Mouse (Mus musculus): ENCODE measurements around the gene Dock3. TPM values are rescaled to one million over a fixed set of nuclear protein-coding genes. Genes with fewer than 3 reads are reported as not detected.
A peak's percentile ranks its signal among the peaks of the same experiment; 100 is the strongest.

The Dock3 gene
- total RNA-seq, 2 experiments from 2014 or later = not detected

DNA sequence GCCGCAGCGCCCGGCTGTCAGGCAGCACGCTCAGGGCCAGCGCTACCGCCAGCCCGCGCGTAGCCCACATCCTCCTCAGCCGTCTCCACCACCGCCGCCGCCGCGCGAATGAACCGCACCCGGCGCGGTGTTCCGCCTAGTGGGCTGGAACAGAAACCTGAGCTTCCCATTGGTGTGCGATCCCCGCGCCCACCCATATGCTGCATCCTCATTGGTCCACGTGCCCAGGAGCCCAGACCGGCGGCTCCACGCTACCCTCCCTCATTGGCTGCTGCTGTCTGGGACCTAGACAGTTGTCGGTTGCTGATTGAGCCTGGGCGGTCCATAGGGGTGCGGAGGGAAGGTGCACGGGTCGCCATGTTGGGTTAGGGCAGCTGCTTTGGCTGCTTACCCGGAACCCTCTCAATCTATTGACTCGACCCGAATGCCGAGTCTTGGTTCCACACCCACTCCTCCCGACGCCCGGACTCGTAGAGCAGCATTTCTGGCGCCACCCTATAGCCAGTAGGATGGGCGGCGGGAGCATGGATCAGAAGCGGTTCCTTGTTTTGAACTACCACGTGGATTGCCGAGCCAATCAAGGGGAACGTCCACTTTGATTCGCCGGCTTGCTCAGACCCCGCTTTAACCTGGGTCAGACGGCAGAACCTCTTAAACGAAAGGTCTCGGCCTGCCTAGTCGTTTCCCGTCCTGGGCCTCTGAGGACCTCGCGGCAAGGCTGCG, 339.7 kb downstream of the Dock3 start, which contains the start of gene Manf:
Manf (minus strand) TSS at position 151 of the 723 bp plus-strand sequence.
- ATAC-seq (ENCODE audit: poor library complexity, severe bottlenecking) = peak; percentile 82

DNA sequence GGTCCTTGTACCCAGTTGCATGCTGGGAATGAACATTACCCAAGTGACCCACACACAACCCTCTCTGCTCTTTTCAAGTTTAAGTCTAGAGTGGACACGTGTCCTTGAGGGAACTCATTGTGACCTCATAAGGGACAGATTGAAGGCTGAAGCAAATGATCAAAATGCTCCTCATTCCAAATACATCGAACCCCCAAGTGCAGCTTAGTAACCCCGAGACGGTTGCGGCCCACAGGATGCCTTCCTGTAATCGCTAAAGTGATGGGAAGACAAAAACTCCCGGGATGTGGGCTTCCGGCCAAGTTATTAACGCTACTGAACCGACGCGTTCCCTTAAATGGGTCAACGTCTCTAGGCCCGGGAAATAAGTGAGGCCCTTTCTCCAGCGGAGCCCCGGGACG, 340.4 kb downstream of the Dock3 start:
- ATAC-seq (ENCODE audit: poor library complexity, severe bottlenecking) = no peak

DNA sequence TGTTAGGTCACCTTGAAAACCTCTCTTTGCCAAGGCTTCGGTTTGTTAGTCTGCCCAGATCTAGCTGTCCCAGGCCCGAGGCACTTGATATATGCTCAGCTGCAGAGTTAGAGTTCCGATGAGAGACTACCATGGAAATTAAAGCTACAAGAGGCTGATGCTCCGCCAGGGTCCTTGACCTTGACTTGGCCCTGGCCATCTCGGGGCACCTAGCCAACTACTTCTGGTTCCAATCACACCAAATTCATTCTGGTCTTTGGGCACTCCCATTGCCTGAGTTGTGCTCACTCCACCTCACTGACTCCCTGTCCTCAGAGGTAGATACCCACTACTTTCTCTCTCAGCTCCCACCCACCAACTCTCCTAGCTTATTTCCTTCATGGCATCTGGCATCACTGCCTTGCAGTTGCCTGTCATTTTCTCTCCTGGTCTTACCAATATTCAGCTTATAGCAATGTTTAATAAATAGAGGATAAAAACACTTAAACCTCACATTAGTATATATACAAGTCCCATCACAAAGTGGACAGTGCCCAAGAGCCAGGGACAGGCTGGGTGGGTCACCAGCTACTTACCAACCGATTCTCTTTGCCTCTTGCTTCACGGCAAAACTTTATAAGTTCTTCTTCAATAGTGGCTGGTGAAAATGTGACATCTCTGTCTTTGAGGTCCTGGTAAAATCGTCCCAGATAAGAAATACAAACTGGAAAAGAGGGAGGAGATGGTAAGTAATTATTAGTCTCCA, 341.0 kb downstream of the Dock3 start:
- ATAC-seq (ENCODE audit: poor library complexity, severe bottlenecking) = no peak

DNA sequence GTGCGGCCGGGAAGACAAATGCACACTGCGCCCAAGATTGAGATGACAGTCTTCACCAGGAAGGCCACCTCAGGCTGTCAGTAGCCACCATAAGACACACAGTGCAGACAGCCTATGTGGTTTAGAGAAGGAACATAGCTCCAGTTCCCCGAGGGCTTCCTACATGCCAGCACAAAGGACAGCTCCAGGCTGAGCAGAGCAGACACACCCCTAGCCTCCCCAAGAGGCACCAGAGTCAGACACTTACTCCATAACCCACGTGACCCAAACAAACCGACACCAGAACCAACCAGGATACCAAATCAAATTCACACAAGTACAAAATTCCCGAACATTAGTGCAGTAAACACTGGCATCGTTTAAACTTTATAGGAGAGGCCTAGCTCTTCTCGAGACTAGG, 342.4 kb downstream of the Dock3 start:
- ATAC-seq (ENCODE audit: poor library complexity, severe bottlenecking) = no peak

DNA sequence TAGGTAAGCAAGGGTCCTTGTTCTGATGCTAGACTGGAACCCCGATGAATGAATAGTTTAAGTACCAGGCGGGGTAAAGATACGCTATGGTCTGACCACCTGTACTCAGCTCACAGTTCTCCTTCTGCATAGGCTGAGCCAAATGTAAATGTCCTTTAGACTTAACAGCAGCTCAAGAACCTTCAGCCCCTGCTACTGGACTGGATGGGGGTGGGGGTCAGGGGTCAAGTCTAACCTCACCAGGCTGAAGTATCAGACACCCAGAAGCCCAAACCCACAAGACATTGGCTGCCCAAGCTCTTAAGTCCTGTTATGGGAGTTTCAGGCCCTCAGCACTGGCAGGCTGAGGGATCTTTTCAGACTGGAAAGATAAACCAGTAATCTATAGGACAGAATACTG, 343.4 kb downstream of the Dock3 start:
- ATAC-seq (ENCODE audit: poor library complexity, severe bottlenecking) = no peak

DNA sequence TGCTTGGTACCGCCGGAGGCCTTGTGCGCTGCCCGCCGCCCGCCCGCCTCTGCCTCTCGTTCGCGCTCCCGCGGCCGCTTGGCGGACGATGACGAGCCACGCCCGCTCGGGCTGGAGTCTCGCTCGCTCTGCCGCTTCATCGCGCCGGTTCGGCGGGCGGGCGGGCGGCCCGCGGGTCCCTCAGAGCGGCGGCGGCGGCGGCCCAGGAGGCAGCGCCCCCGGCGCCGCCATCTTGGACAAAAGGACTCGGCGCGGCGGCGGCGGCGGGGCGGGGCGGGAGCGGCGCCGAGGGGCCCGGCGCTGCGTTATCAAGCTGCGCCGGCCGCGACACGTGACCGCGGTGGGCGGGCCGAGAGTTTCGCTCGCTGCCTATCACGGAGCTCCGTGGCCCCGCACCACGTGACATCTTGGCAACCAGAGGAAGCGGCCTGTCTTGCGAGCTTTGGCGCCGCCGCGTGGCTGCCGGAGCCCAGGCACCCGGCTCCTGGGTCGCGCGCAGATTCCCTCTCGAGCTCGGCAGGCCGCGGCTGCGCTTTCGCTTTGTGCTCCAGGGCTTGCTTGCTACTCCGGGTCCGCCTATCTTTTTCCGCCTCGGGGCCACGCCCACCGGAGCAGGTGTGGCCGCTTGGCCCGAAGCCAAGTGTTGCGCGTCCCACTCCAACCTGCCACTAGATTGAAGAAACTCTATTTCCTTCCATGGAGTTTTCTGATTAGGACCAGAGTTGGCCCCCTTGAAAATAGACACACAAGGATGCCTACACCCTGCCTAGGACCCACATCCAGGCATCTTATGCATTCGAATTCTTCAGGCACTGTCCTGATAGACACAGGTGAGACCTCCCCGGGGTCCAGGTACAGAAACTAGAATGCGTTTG, 344.6 kb downstream of the Dock3 start, which contains the start of gene Rbm15b:
Rbm15b (minus strand) TSS at position 601 of the 875 bp plus-strand sequence.
- ATAC-seq (ENCODE audit: poor library complexity, severe bottlenecking) = peak; percentile 66

DNA sequence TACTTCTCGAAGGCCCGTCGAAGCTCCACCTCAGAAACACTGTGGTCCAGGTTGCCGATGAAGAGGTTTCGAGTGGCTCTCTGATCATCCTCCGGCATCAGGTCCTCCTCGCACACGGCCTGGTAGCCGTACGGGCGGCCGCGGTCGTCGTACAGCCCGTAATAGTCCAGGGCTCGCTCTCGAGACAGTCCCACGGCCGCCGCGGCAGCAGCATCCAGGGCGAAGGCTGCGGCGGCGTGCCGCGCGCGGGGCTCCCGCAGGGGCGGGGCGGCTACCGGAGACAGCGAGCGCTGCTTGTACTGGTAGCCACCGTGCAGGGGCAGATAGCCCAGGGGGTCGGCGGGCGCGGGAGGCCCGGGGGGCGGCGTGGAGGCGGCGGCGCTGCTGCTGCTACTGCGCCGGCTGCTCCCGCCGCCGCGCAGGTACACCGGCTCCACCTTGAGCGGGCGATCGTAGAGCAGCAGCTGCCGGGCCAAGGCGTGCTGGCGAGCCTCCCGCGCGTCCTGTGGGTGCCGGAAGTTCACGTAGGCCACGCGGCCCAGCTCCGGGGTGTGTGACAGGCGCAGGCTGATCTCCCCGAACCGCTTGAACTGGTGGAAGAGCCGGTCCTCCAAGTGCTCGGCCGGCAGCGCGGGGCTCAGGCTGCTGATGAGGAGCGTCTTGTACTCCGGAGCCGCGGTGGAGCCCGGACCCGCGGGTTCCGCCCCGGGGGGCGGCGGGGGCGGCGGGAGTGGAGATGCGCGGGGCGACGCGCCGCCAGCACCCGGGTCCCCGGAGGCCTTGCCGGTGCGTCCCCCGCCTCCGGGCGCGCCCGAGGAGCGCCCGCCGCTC, 345.6 kb downstream of the Dock3 start:
- peak; percentile 33 for ATAC-seq (ENCODE audit: poor library complexity, severe bottlenecking)

DNA sequence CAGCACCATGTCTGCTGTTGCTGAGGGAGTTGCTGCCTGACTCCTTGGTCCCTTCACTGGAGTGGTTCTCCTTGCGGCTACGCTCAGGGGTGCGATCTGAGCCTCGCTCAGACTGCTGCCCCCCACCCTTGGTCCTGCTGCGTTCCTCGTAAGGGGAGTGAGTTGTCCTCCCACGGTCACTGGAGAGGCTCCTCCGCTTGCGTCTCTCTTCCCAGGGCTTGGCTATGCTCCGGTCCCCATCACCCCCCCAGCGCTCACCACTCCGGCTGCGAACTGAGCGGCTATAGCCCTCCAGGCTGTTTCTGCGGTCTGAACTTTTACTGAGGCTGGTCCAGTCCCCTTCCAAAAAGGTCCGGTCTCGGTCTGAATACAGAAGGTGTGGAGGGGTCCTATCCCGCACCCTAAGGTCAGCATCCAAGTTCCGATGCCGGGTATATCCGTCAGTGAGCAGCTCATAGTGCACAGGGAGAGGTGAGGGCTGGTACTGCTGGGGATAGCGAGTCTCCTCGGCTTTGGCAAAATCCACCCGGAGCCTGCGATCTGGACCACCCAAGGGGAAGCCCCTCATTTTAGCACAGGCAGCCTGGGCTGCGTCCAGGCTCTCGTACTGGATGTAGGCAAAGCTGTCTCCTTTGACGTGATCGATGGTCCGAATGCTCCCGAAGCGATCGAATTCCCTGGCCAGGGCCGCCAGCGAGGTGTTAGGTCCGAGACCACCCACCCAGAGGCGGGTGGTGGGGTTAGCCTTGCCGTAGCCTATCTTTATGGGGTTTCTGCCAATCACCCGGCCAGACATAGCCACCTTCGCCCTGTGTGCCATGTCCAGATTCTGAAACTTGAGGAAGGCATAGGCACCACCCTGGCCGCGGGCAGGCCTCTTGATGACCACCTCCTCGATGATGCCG, 346.5 kb downstream of the Dock3 start:
- no peak for ATAC-seq (ENCODE audit: poor library complexity, severe bottlenecking)

DNA sequence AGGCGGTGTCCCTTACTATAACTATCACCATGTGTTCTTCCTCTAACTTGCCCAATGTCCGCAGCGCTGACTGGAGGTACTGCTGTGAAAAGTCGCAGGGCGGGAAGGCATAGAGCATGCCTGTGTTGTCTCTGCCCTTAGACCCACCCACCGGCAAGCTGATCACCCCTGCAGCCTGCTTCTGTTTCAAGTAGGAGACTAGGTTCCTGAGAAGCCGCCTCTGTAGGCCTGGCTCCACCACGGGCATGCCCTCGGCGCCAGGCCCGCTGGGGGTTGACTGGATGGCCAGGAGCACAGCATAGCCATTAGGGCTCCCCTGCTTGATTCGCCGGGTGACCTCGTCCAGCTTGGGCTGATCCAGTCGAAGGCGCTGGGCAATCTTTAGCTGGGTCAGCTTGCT, 347.4 kb downstream of the Dock3 start:
- ATAC-seq (ENCODE audit: poor library complexity, severe bottlenecking) = no peak

DNA sequence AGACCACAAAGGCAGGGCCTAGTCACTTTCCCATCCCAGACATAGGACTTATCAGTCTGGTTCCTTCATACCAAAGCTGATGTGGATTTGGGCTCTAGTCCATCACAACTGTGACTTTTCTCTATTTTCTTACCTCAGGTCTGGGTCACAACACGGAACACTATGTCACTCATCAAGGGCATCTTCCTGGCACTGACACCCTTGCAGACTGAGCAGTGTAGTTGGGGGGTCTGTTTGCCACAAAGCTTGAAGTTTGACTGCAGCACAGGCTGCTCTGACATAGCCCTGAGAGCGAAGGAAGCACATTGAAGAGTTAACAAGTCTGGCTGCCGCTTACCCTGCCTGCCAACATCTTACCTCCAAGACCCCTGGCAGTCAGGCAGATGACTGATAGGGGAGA, 348.6 kb downstream of the Dock3 start:
- no peak for ATAC-seq (ENCODE audit: poor library complexity, severe bottlenecking)

DNA sequence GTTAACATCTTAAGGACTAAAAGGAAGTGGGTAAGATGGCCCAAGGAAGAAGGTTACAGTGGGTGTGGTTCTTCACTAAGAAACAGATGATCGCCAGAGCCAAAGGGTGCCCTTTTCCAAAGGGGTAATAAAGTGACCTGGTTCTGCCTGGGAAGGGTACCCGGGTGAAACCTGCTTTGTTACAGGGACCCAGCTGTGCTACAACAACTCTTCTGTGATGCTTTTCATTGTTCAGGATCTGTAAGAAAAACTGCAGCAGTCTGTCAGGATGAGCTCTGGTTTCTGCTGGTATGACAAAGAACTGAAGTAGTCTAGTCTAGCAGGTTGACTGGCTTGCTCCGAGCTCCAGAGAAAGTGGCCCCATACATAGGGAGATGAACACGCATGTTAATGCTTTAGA, 349.5 kb downstream of the Dock3 start:
- ATAC-seq (ENCODE audit: poor library complexity, severe bottlenecking) = peak; percentile 41

DNA sequence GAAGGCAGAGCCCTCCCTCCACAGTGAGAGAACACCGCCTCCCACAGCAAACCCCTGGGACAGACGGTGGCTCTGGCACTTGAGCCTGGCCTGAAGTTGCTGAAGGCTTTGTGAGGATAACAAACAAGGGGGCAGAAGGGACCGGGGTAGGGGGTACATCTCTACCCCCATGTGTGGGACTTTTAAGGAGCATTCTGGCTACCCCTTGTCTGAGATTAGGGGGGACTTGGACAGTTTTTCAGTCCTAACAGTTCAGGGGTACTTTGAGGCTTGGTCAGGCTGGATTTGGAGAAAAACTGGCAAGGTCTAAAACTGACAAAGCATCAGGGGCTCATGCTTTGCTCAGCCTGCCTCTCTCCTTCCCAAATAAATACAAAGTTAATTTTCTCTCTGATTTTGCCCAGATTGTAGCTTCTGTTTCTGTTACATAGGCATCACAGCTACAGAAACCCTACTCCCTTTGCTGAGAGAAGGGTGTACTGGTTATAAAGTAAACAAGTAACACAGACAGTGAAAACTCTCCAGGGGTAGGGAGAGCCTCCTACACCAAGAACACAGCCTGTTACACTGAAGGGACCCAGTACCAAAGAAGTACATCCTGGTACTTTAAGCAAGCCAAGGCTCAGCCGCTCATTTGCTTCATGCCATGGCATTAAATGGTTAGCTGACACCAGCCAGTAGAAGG, 350.5 kb downstream of the Dock3 start:
- no peak for ATAC-seq (ENCODE audit: poor library complexity, severe bottlenecking)

DNA sequence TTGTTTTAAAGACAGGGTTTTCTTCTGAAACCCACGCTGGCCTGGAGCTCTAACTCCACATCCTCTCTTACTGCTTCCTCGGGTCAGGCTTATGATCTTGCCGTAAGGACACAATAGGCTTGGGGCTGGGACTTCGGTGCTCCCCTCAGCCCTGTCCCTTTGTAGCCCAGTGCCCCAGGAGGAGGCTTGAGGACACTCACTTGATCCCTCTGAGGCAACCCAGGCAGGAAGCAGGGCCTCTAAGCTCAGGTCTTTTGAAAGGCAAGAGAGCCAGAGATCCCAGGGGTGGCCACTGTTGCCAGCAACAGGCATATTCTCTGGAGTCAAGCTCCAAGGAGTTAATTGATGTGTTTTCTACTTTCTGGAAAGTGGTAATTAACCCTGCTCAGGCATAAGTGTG, 352.2 kb downstream of the Dock3 start:
- ATAC-seq (ENCODE audit: poor library complexity, severe bottlenecking) = no peak

DNA sequence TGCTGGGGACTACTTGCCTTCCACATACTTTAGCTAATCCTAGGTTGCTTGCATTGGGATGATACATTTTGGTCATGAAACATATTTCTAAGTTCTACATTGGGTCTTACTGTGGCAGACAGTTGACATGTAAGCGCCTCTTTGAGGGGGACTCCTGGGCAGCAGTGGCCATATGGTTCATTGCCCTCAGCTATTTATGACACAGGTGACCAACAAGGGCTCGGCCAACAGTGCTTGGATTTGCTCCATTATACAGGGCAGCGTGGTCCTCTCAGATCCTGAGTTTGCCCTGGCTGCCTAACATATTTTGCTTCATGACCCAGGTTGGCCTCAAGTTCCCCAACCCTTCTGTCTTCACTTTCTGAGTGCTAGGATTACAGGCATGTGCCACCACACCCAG, 355.0 kb downstream of the Dock3 start:
- ATAC-seq (ENCODE audit: poor library complexity, severe bottlenecking) = no peak

DNA sequence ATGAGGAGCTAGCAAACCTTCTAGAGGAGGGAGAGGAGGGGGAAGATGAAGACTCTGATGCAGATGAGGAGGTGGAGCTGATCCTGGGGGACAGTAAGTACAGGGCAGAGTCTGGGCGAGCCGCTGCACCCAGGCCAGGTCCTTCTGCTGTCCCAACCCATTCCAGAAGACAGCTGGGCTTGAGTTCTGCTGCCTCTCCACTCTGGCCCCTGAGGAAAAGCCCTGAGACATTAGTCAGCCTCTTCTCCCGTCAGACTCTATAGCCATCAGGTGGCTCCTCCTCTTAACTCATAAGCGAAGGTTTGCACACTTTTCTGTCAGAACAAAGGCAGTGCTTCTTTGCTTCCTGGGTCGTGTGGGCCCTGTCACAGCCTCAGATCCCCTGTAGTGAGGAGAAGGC, 357.5 kb downstream of the Dock3 start:
- no peak for ATAC-seq (ENCODE audit: poor library complexity, severe bottlenecking)

DNA sequence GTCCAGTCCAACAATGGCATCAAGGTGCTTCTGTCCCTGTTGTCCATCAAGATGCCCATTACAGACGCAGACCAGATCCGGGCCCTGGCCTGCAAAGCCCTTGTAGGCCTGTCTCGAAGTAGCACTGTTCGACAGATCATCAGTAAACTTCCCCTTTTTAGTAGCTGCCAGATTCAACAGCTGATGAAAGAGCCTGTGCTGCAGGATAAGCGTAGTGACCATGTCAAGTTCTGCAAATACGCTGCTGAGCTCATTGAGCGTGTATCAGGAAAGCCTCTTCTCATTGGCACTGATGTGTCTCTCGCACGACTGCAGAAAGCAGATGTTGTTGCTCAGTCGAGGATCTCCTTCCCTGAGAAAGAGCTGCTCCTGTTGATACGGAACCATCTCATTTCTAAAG, 373.7 kb downstream of the Dock3 start:
- ATAC-seq (ENCODE audit: poor library complexity, severe bottlenecking) = peak; percentile 97

DNA sequence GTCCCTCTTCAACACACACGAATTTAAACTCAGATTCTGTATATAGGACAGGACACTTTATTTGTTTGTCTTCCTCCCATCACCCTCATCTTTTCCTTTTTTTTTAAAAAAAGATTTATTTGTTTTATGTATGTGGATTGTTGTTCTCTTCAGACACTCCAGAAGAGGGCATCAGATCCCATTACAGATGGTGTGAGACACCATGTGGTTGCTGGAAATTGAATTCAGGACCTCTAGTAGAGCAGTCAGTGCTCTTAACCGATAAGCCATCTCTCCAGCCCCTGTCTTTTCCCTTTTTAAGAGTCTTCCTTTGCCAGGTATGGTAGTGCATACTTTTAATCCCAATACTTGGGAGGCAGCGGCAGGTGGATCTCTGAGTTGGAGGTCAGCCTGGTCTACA, 375.0 kb downstream of the Dock3 start:
- no peak for ATAC-seq (ENCODE audit: poor library complexity, severe bottlenecking)
